Mouse (Mus musculus): Measurements from ENCODE around the gene Fam198a. TPM values are rescaled to one million over a fixed set of nuclear protein-coding genes. Genes with fewer than 3 reads are reported as not detected.

The Fam198a gene
- polyA plus RNA-seq, 1 experiment from 2014 or later: 3.5 TPM

DNA sequence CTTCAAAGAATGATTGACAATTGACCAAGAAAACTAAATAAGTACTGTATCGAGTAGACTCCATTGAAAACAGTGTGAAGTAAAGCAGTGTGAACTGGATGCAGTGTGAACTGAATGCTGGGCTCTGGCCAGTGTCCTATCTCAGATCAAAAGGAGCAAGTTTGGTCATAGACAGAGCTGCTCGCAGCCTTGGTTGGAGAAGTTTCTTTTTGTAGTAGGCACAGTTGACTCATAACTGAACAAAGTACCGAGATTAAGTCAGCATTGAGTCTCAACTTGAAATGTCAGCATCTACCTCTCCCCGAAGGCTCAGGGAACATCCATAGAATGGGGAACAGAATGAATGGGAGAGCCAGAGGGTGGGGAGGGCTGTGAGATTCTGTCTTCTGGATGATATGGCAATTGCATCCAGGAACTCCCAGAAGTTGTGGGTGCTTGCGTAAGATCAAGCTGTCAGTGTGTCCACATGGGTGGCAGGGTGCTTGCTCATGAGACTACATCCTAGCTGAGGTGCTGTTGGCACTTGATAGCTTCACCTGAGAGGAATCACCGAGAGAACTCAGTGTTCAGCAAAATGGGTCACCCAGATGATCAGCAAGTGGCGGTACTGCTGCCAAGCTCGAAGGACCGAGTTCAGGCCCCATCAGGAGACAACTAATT is 25.8 kb upstream of the Fam198a start:
- Histone ChIP-seq H3K4me3 (ENCODE audit: low read length) (no peak overlapping the region), H3K9ac (ENCODE audit: low read depth, low read length) (no peak overlapping the region), H3K4me2 (ENCODE audit: low read depth, low read length) (no peak overlapping the region), H3K4me1 (ENCODE audit: control insufficient read depth, insufficient read depth, low read length) (no peaks in the 10 kb centered on the region), H3K36me3 (ENCODE audit: control insufficient read depth, insufficient read depth, low read length) (no peaks in the 10 kb centered on the region), H3K9me3 (ENCODE audit: control insufficient read depth, low read length) (no peaks in the 10 kb centered on the region), H3K27ac (ENCODE audit: low read length) (no peak overlapping the region), H3K27me3 (replicated peaks; ENCODE audit: control insufficient read depth, insufficient read depth, low read length) (no peaks in the 10 kb centered on the region)
- WGBS: 92% methylated on average over 9 of the region's 9 CpGs
- no peak for ATAC-seq

DNA sequence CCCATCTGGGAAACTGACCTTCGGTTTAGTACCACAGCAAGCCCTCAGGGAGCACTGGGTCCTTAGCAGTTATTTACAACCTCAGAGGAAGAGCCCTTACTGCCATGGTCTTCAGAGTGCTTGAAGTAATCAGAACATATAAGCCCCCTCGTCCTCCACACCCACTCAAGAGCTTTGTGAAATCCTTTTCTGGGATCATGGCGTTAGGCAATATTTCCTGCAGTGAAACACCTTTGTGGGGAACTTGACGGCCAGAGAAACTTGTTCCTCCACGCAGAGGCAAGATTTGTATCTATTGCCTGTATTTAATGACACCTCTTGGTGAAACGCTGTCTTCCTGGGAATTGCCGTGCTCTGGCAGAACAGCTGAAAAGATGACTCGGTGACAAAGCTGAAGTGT is 24.8 kb upstream of the Fam198a start:
- Histone ChIP-seq H3K27me3 (replicated peaks; ENCODE audit: control insufficient read depth, insufficient read depth, low read length) (no peaks in the 10 kb centered on the region), H3K4me3 (ENCODE audit: low read length) (no peak overlapping the region), H3K27ac (ENCODE audit: low read length) (no peak overlapping the region), H3K9ac (ENCODE audit: low read depth, low read length) (no peak overlapping the region), H3K4me2 (ENCODE audit: low read depth, low read length) (no peak overlapping the region), H3K9me3 (ENCODE audit: control insufficient read depth, low read length) (no peaks in the 10 kb centered on the region), H3K36me3 (ENCODE audit: control insufficient read depth, insufficient read depth, low read length) (no peaks in the 10 kb centered on the region), H3K4me1 (ENCODE audit: control insufficient read depth, insufficient read depth, low read length) (no peaks in the 10 kb centered on the region)
- 59% methylated on average over 8 of the region's 8 CpGs for WGBS
- no peak for ATAC-seq

DNA sequence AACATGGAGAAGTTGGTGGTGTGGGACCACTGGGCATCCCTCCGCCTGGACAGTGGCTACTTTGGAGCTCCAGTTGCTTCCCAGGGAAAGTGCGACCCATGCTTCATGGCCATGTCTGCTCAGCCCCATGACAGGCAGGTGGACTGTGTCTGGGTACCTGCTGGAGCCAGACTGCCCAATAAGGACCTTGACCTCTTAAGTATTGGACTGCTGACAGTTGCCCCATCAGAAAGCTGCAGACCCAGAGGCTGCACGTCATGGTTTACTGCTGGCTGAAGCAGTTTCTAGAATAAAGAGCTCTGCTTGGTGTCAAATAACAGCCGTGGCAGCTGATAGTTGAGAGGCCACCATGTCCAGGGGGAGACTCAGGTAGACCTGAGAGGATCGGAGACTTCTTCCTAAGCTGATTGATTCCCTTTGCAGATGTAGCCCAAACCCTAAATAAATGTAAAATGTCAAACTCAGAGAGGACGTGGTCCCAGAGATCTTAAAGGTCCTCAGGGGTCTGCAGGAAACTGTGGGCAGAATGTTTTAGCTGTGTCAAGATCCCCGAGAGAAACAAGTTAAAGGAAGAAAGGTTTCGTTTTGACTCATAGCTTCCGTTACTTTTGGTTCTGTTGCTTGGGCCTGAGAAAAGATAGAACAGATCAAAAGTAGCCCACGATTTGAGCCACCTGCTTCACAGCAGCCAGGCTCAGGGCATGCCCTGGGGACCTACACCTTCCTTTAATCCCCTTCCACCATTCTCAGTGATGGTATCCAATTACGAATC is 24.0 kb upstream of the Fam198a start:
- no peak overlapping the region for H3K9ac ChIP-seq (ENCODE audit: low read depth, low read length)
- no peak for ATAC-seq
- no peaks in the 10 kb centered on the region for H3K9me3 ChIP-seq (ENCODE audit: control insufficient read depth, low read length)
- H3K4me3 ChIP-seq (ENCODE audit: low read length): no peak overlapping the region
- H3K27ac ChIP-seq (ENCODE audit: low read length): no peak overlapping the region
- no peak overlapping the region for H3K4me2 ChIP-seq (ENCODE audit: low read depth, low read length)
- no peaks in the 10 kb centered on the region for H3K4me1 ChIP-seq (ENCODE audit: control insufficient read depth, insufficient read depth, low read length)
- H3K36me3 ChIP-seq (ENCODE audit: control insufficient read depth, insufficient read depth, low read length): no peaks in the 10 kb centered on the region
- 48% methylated on average over 11 of the region's 11 CpGs for WGBS
- H3K27me3 ChIP-seq (replicated peaks; ENCODE audit: control insufficient read depth, insufficient read depth, low read length): no peaks in the 10 kb centered on the region

DNA sequence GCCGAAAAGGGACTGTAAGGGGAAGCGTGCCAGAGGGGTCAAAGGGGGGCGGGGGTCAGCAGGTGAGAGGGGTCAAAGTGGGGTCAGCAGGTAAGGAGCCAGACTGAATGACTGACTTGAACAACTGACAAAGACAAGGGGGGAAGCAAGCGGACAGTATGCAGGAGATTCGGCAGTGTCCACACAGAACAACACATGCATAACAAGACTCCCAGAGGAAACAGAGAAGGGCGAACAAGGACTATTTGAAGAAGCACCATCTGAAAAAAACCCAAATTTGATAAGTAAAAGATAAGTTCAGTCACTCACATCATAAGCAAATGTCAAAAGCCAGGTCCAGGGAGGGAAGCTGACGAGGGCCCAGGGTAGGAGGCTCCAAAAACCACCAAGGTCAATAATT is 23.1 kb upstream of the Fam198a start:
- 76% methylated on average over 7 of the region's 7 CpGs for WGBS
- no peak for ATAC-seq
- no peaks in the 10 kb centered on the region for H3K36me3 ChIP-seq (ENCODE audit: control insufficient read depth, insufficient read depth, low read length)
- no peak overlapping the region for H3K27ac ChIP-seq (ENCODE audit: low read length)
- no peak overlapping the region for H3K4me2 ChIP-seq (ENCODE audit: low read depth, low read length)
- H3K27me3 ChIP-seq (replicated peaks; ENCODE audit: control insufficient read depth, insufficient read depth, low read length): no peaks in the 10 kb centered on the region
- H3K9me3 ChIP-seq (ENCODE audit: control insufficient read depth, low read length): no peaks in the 10 kb centered on the region
- no peaks in the 10 kb centered on the region for H3K4me1 ChIP-seq (ENCODE audit: control insufficient read depth, insufficient read depth, low read length)
- no peak overlapping the region for H3K4me3 ChIP-seq (ENCODE audit: low read length)
- H3K9ac ChIP-seq (ENCODE audit: low read depth, low read length): no peak overlapping the region

DNA sequence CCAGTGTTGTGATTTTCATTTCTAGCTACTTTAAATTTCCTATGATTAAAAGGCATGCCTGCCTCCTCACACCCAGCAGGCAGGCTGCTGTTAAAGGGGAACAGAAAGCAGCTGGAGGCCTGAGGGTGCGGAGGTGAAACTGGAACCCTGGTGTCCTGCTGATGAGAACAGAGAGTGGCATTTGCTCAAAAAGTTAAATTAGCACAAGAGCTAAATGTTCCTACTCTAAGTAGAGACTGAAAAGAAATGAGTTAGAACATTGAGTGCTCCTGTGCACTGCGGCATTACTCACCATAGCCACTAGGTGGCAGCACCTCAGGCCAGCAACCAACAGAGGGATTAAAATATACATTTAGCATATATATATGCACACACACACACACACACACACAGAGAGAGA is 22.3 kb upstream of the Fam198a start:
- H3K4me2 ChIP-seq (ENCODE audit: low read depth, low read length): no peak overlapping the region
- 39% methylated on average over 2 of the region's 2 CpGs for WGBS
- no peaks in the 10 kb centered on the region for H3K9me3 ChIP-seq (ENCODE audit: control insufficient read depth, low read length)
- H3K27me3 ChIP-seq (replicated peaks; ENCODE audit: control insufficient read depth, insufficient read depth, low read length): no peaks in the 10 kb centered on the region
- no peak overlapping the region for H3K27ac ChIP-seq (ENCODE audit: low read length)
- H3K9ac ChIP-seq (ENCODE audit: low read depth, low read length): no peak overlapping the region
- H3K36me3 ChIP-seq (ENCODE audit: control insufficient read depth, insufficient read depth, low read length): no peaks in the 10 kb centered on the region
- H3K4me1 ChIP-seq (ENCODE audit: control insufficient read depth, insufficient read depth, low read length): no peaks in the 10 kb centered on the region
- H3K4me3 ChIP-seq (ENCODE audit: low read length): no peak overlapping the region
- ATAC-seq: no peak

DNA sequence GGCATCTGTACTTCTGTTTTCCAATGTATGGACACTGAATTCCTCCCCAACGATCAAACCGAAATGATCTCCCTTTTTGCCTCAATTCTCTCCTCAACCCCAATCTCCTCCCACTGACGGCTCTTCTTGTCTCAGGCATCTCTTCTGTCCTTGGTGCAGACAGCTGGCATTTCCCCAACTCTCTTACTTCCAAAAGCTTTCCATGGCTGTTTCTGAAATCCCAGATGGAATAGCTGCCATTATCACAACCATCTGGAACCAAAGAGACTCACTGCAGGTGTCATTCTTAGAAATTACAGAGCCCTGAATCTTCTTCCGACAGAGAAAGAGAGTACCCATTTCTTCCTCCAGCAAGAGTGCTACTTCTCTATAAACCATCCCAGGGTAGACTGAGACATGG is 15.9 kb upstream of the Fam198a start:
- H3K9ac ChIP-seq (ENCODE audit: low read depth, low read length): no peak overlapping the region
- no peak for ATAC-seq
- no peaks in the 10 kb centered on the region for H3K36me3 ChIP-seq (ENCODE audit: control insufficient read depth, insufficient read depth, low read length)
- no peak overlapping the region for H3K4me2 ChIP-seq (ENCODE audit: low read depth, low read length)
- H3K4me1 ChIP-seq (ENCODE audit: control insufficient read depth, insufficient read depth, low read length): no peaks in the 10 kb centered on the region
- WGBS: 83% methylated on average over 4 of the region's 4 CpGs
- H3K27ac ChIP-seq (ENCODE audit: low read length): no peak overlapping the region
- H3K4me3 ChIP-seq (ENCODE audit: low read length): no peak overlapping the region
- H3K27me3 ChIP-seq (replicated peaks; ENCODE audit: control insufficient read depth, insufficient read depth, low read length): peaks cover 4% of the 10 kb centered on the region; the same call in 1 of the 2 replicates
- no peaks in the 10 kb centered on the region for H3K9me3 ChIP-seq (ENCODE audit: control insufficient read depth, low read length)

DNA sequence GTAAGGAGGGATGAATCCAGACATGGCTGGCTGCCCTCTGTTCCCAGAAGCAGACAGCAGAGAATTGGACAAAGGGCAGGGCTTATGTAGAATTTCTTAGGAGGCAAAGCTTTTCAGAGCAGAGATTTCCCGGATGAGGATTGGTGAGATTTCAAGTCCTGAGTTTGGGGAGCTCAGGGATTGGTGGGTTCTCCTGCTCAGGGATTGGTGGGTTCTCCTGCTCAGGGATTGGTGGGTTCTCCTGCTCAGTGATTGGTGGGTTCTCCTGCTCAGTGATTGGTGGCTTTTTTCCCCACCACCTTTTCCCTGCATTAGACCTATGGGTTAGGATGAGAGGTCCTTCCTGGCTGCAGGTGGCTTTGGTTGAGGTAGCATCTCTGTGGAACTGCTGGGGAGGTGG is 13.8 kb upstream of the Fam198a start:
- no peak for ATAC-seq
- peaks cover 4% of the 10 kb centered on the region; the same call in 1 of the 2 replicates for H3K27me3 ChIP-seq (replicated peaks; ENCODE audit: control insufficient read depth, insufficient read depth, low read length)
- H3K4me1 ChIP-seq (ENCODE audit: control insufficient read depth, insufficient read depth, low read length): no peaks in the 10 kb centered on the region
- no peak overlapping the region for H3K4me3 ChIP-seq (ENCODE audit: low read length)
- H3K9me3 ChIP-seq (ENCODE audit: control insufficient read depth, low read length): no peaks in the 10 kb centered on the region
- no peak overlapping the region for H3K27ac ChIP-seq (ENCODE audit: low read length)
- WGBS: 79% methylated on average over 1 of the region's 1 CpGs
- no peak overlapping the region for H3K9ac ChIP-seq (ENCODE audit: low read depth, low read length)
- H3K4me2 ChIP-seq (ENCODE audit: low read depth, low read length): no peak overlapping the region
- no peaks in the 10 kb centered on the region for H3K36me3 ChIP-seq (ENCODE audit: control insufficient read depth, insufficient read depth, low read length)

DNA sequence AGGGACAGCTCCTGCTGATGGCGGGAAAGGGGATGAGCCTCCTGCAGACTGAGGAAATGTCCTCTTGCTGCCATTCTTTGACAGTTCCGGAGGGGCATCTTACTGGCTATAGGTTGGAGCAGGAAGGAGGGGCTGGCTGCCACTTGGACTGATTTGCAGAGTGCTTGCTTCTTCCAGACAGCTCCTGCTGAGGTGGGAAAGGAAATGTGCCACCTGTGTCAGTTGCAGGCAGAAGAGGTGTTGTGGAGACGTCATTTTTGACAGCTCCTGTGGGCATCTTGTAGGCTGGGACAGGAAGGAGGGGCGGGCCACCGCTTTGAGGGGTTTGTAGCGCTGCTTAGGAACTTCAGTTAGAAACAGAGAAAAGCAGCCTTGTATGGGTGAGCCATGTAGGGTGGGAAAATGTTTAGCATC is 13.3 kb upstream of the Fam198a start:
- 58% methylated on average over 6 of the region's 6 CpGs for WGBS
- Histone ChIP-seq H3K27ac (ENCODE audit: low read length) (no peak overlapping the region), H3K27me3 (replicated peaks; ENCODE audit: control insufficient read depth, insufficient read depth, low read length) (peaks cover 4% of the 10 kb centered on the region; the same call in 1 of the 2 replicates), H3K4me1 (ENCODE audit: control insufficient read depth, insufficient read depth, low read length) (no peaks in the 10 kb centered on the region), H3K4me2 (ENCODE audit: low read depth, low read length) (peak overlapping the region; percentile 38), H3K4me3 (ENCODE audit: low read length) (peak overlapping the region; percentile 47), H3K9me3 (ENCODE audit: control insufficient read depth, low read length) (no peaks in the 10 kb centered on the region), H3K36me3 (ENCODE audit: control insufficient read depth, insufficient read depth, low read length) (no peaks in the 10 kb centered on the region), H3K9ac (ENCODE audit: low read depth, low read length) (0 out of 2 replicates have a peak overlapping the region, but pooled peaks have one; percentile 52)
- no peak; the same call in 1 of the 2 replicates for ATAC-seq

DNA sequence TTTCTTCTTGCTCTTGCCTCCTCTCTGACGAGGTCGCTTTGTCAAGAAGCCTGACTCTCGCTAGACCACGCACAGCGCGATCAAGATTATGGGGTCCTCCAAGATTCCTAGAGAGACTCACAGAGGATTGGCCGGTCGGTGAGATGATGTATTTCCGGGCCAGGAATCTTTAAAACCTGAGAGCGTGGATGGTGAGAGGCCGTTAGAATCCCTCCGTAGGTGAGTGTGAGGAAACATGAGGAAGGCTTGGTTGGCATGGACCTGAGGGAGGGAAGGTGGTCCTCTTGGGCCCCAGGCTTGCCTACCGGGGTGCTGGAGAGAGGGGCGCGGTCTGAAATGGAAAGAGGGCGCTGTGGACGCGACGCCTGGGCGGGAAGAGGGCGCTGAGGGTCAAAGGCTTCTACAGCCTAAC is 12.8 kb upstream of the Fam198a start:
- Histone ChIP-seq H3K4me3 (ENCODE audit: low read length) (peak overlapping the region; percentile 47), H3K4me2 (ENCODE audit: low read depth, low read length) (peak overlapping the region; percentile 38), H3K9ac (ENCODE audit: low read depth, low read length) (peak overlapping the region; percentile 52), H3K9me3 (ENCODE audit: control insufficient read depth, low read length) (no peaks in the 10 kb centered on the region), H3K27me3 (replicated peaks; ENCODE audit: control insufficient read depth, insufficient read depth, low read length) (peaks cover 4% of the 10 kb centered on the region; the same call in 1 of the 2 replicates), H3K4me1 (ENCODE audit: control insufficient read depth, insufficient read depth, low read length) (no peaks in the 10 kb centered on the region), H3K36me3 (ENCODE audit: control insufficient read depth, insufficient read depth, low read length) (no peaks in the 10 kb centered on the region), H3K27ac (ENCODE audit: low read length) (no peak overlapping the region)
- 48% methylated on average over 21 of the region's 21 CpGs for WGBS
- ATAC-seq: peak; percentile 71

Data from intestine, embryonic 16.5 days (tissue).